Mouse (Mus musculus): Measurements from ENCODE around the gene Morc2b. TPM values are rescaled to one million over a fixed set of nuclear protein-coding genes. Genes with fewer than 3 reads are reported as not detected.
"Not testable (repeated sequence)": the region's sequence is repeated elsewhere in the genome, so short reads cannot be mapped to it uniquely, and the experiment has no call there.

Morc2b gene
- total RNA-seq (2021) = under 1 TPM; 0.62 to 0.97 TPM

- no peak for DNase-seq (ENCODE audit: extremely low spot score in 1 of 2, low spot score in 2 of 2)
- intact Hi-C loops (cut with DNase I) = no loop called here
These were observed at the start of gene Morc2b for GRCm38 (mm10) chr17:33139261-33139820. Gene Morc2b, minus strand, starts transcription at chr17:33139683.

GRCm38 (mm10) chr17:33168147-33168546 is 28.7 kb upstream of the Morc2b start, which contains the start of gene Olfr55:
Gene Olfr55, plus strand, starts transcription at chr17:33168447.
- DNase-seq (ENCODE audit: extremely low spot score in 1 of 2, low spot score in 2 of 2); intact Hi-C loops (cut with DNase I): not testable (repeated sequence)

GRCm38 (mm10) chr17:33126257-33126656 is 13.2 kb downstream of the Morc2b start:
- intact Hi-C loops (cut with DNase I) = no loop called here
- no peak for DNase-seq (ENCODE audit: extremely low spot score in 1 of 2, low spot score in 2 of 2)

- no peak for DNase-seq (ENCODE audit: extremely low spot score in 1 of 2, low spot score in 2 of 2)
- intact Hi-C loops (cut with DNase I) = no loop called here
These were observed 14.9 kb downstream of the Morc2b start for GRCm38 (mm10) chr17:33124546-33124945.

- DNase-seq (ENCODE audit: extremely low spot score in 1 of 2, low spot score in 2 of 2) = no peak
- intact Hi-C loops (cut with DNase I) = no loop called here
These were observed 42.1 kb downstream of the Morc2b start for GRCm38 (mm10) chr17:33097396-33097795.

GRCm38 (mm10) chr17:33092391-33093193 is 46.9 kb downstream of the Morc2b start:
- intact Hi-C loops (cut with DNase I) = no loop called here

GRCm38 (mm10) chr17:33091630-33092029 is 47.9 kb downstream of the Morc2b start:
- intact Hi-C loops (cut with DNase I) = no loop called here
- no peak for DNase-seq (ENCODE audit: extremely low spot score in 1 of 2, low spot score in 2 of 2)

More at GRCm38 (mm10) chr17:33092391-33093193, 46.9 kb downstream of the Morc2b start:
- DNase-seq (ENCODE audit: extremely low spot score in 1 of 2, low spot score in 2 of 2) = peak; percentile 79 to 88

- intact Hi-C loops (cut with DNase I) = no loop called here
- peak; percentile 90 to 95 for DNase-seq (ENCODE audit: extremely low spot score in 1 of 2, low spot score in 2 of 2)
These were observed 50.1 kb downstream of the Morc2b start, which contains the start of gene Zfp563 for GRCm38 (mm10) chr17:33089220-33089949. Gene Zfp563, plus strand, starts transcription at chr17:33089310.

- intact Hi-C loops (cut with DNase I) = no loop called here
- DNase-seq (ENCODE audit: extremely low spot score in 1 of 2, low spot score in 2 of 2) = no peak
These were observed 71.5 kb downstream of the Morc2b start, which contains the start of gene 4921501E09Rik for GRCm38 (mm10) chr17:33067958-33068357. Gene 4921501E09Rik, minus strand, starts transcription at chr17:33068058.

Other genes starting within 250 kb of the Morc2b start
- 1 to 10 TPM; 8.4 to 8.6 TPM for gene Zfp870, start 248.0 kb downstream of the Morc2b start, total RNA-seq (2021)
- gene Cyp4f14, start 222.3 kb downstream of the Morc2b start, total RNA-seq (2021) = 1 to 10 TPM; 1.5 to 1.6 TPM
- 10 to 100 TPM in 1 of 2 experiments, 1 to 10 TPM in 1; 9.5 to 10.0 TPM for gene Cyp4f13, start 192.3 kb downstream of the Morc2b start, total RNA-seq (2021)
- 1 to 10 TPM; 4.3 to 5.5 TPM for gene Zfp472, start 173.9 kb downstream of the Morc2b start, total RNA-seq (2021)
- 10 to 100 TPM; 15.6 to 15.7 TPM for gene Zfp952, start 146.6 kb downstream of the Morc2b start, total RNA-seq (2021)
- gene Zfp763, start 106.3 kb downstream of the Morc2b start, total RNA-seq (2021) = 10 to 100 TPM; 22.1 to 26.9 TPM
- not detected for gene 4921501E09Rik, start 71.6 kb downstream of the Morc2b start, total RNA-seq (2021)
- gene Zfp563, start 50.4 kb downstream of the Morc2b start, total RNA-seq (2021) = 10 to 100 TPM; 17.8 to 18.8 TPM
- gene Olfr55, start 28.8 kb upstream of the Morc2b start, total RNA-seq (2021) = not detected
- not detected for gene Olfr239, start 51.6 kb upstream of the Morc2b start, total RNA-seq (2021)
- under 1 TPM; 0.55 to 0.60 TPM for gene Olfr1564, start 82.0 kb upstream of the Morc2b start, total RNA-seq (2021)
- gene Zfp955a, start 115.5 kb upstream of the Morc2b start, total RNA-seq (2021) = 10 to 100 TPM; 14.0 to 14.5 TPM
- not detected for gene Olfr63, start 125.0 kb upstream of the Morc2b start, total RNA-seq (2021)
- gene Zfp955b, start 149.9 kb upstream of the Morc2b start, total RNA-seq (2021) = 10 to 100 TPM; 24.1 to 24.9 TPM
- 10 to 100 TPM; 25.1 to 25.3 TPM for gene Zfp81, start 219.2 kb upstream of the Morc2b start, total RNA-seq (2021)

Data from left cerebral cortex, postnatal 10 days (tissue).